Mouse (Mus musculus) liver, adult 10 weeks (tissue): ENCODE data around the gene Cog8. TPM values are rescaled to one million over a fixed set of nuclear protein-coding genes. Genes with fewer than 3 reads are reported as not detected.

ENCODE experiments used
- polyA plus RNA-seq: library from polyadenylated mRNA; stranded (reverse); fragments of 350-450 nt; fragmentation: Illumina TruSeq; extraction: RNeasy Lipid Tissue Mini Kit (QIAGEN cat#74804); gene quantifications from one replicate; pipeline ENCODE4 v1.2.3, GENCODE M21; 2014; ENCODE audit warnings: low read depth, low replicate concordance

The Cog8 gene
- 14.3 TPM for polyA plus RNA-seq

GRCm38 (mm10) chr8:107056076-107056972 is at the start of gene Cog8, which contains the start of gene Nip7:
Cog8 (minus strand) TSS chr8:107056689.
Nip7 (plus strand) TSS chr8:107056877.

GRCm38 (mm10) chr8:107096366-107097036 is 40.0 kb upstream of the Cog8 start, which contains the start of gene Terf2:
Terf2 (minus strand) TSS chr8:107096547.

GRCm38 (mm10) chr8:107065511-107066496 is 9.3 kb upstream of the Cog8 start, which contains the start of gene Tmed6:
Tmed6 (minus strand) TSS chr8:107065644.

GRCm38 (mm10) chr8:107048061-107048941 is 8.2 kb downstream of the Cog8 start, which contains the start of gene Pdf:
Pdf (minus strand) TSS chr8:107048614.

GRCm38 (mm10) chr8:107030650-107031576 is 25.6 kb downstream of the Cog8 start, which contains the start of gene Vps4a:
Vps4a (plus strand) TSS chr8:107031222.

Other genes starting within 250 kb of the Cog8 start
- gene Has3, start 186.4 kb downstream of the Cog8 start, polyA plus RNA-seq = not detected
- 12.8 TPM for gene Utp4, start 163.1 kb downstream of the Cog8 start, polyA plus RNA-seq
- 2.9 TPM for gene Sntb2, start 120.9 kb downstream of the Cog8 start, polyA plus RNA-seq
- gene Vps4a, start 25.5 kb downstream of the Cog8 start, polyA plus RNA-seq = 14.8 TPM
- gene Pdf, start 8.1 kb downstream of the Cog8 start, polyA plus RNA-seq = 36.9 TPM
- gene Nip7, start 188 bp upstream of the Cog8 start, polyA plus RNA-seq = 5.2 TPM
- not detected for gene Tmed6, start 9.0 kb upstream of the Cog8 start, polyA plus RNA-seq
- 8.0 TPM for gene Terf2, start 39.9 kb upstream of the Cog8 start, polyA plus RNA-seq
- gene Cyb5b, start 94.0 kb upstream of the Cog8 start, polyA plus RNA-seq = 299 TPM
- 23.5 TPM for gene Nfat5, start 236.8 kb upstream of the Cog8 start, polyA plus RNA-seq